Mouse (Mus musculus) ES-Bruce4 (cell line): ENCODE measurements around the gene Rraga. TPM values are rescaled to one million over a fixed set of nuclear protein-coding genes. Genes with fewer than 3 reads are reported as not detected.

Experiments
- H3K27ac ChIP-seq: 2 replicates; pipeline ENCODE4 v1.5.1; 2012; ENCODE audit warnings: low read length, inconsistent platforms; ENCODE audit not compliant: insufficient read depth
- H3K27me3 ChIP-seq: 2 replicates; pipeline ENCODE4 v1.6.1; 2012; ENCODE audit warnings: mild to moderate bottlenecking, low read length, inconsistent platforms; ENCODE audit not compliant: control insufficient read depth, poor library complexity, insufficient read depth, severe bottlenecking
- H3K36me3 ChIP-seq: 2 replicates; pipeline ENCODE4 v1.6.1; 2012; ENCODE audit warnings: inconsistent platforms, mild to moderate bottlenecking, low read length, moderate library complexity; ENCODE audit not compliant: control insufficient read depth, poor library complexity, insufficient read depth, severe bottlenecking
- H3K4me1 ChIP-seq: one replicate; pipeline ENCODE4 v1.8.1; 2011; ENCODE audit warnings: low read length; ENCODE audit not compliant: control insufficient read depth, insufficient read depth
- H3K4me3 ChIP-seq: 2 replicates; pipeline ENCODE4 v1.5.1; 2011; ENCODE audit warnings: low read depth, mild to moderate bottlenecking, low read length
- H3K9ac ChIP-seq: 2 replicates; pipeline ENCODE4 v1.6.1; 2012; ENCODE audit warnings: low read depth, mild to moderate bottlenecking, inconsistent platforms; ENCODE audit not compliant: poor library complexity, severe bottlenecking
- H3K9me3 ChIP-seq: replicated peaks from 2 replicates; pipeline ENCODE4 v1.6.1; 2012; ENCODE audit warnings: mild to moderate bottlenecking, low read length, inconsistent platforms; ENCODE audit not compliant: control insufficient read depth, poor library complexity, insufficient read depth, severe bottlenecking
- CTCF ChIP-seq: IDR thresholded peaks from one replicate; pipeline ENCODE4 v1.8.1; 2011; ENCODE audit warnings: low read depth, low read length
- EP300 ChIP-seq: IDR thresholded peaks from 2 replicates; pipeline ENCODE4 v1.6.1; 2011; ENCODE audit warnings: low read depth, low read length; ENCODE audit not compliant: insufficient read depth
- POLR2A ChIP-seq: IDR thresholded peaks from one replicate; pipeline ENCODE4 v1.8.1; 2011; ENCODE audit warnings: low read length; ENCODE audit not compliant: insufficient read depth
- polyA plus RNA-seq: library from polyadenylated mRNA; stranded (reverse); fragments of >200 nt; gene quantifications from 2 replicates; pipeline ENCODE4 v1.2.4, GENCODE M21; 2011; ENCODE audit warnings: low read depth; ENCODE audit not compliant: missing spikeins, insufficient read depth, insufficient read length

Gene Rraga
- polyA plus RNA-seq, 1 experiment: 112 TPM

DNA sequence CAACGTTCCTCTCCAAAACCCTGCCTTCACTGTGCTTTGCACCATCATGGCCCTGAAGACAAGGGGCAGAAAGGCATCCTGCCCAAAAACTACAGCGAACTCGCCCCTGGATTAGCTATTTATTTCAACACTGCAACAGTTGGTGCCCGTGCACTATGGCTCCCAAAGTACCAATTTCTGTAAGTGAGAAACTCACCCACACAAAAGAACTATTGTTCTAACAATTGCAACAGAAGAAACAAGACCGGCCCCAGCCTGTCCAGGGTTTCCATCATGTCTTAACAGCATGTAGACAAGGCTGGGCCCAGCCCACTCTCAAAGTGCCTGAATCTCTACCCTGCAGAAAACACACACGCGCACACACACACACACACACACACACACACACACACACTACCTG is 18.1 kb upstream of the Rraga start:
- TF ChIP-seq POLR2A (no peak), EP300 (no peak), CTCF (no peak)
- H3K9ac ChIP-seq: no peak overlapping the region
- H3K9me3 ChIP-seq: no peaks in the 10 kb centered on the region
- no peak overlapping the region for H3K27ac ChIP-seq
- no peaks in the 10 kb centered on the region for H3K27me3 ChIP-seq
- H3K36me3 ChIP-seq: no peaks in the 10 kb centered on the region
- no peaks in the 10 kb centered on the region for H3K4me1 ChIP-seq
- no peak overlapping the region for H3K4me3 ChIP-seq

DNA sequence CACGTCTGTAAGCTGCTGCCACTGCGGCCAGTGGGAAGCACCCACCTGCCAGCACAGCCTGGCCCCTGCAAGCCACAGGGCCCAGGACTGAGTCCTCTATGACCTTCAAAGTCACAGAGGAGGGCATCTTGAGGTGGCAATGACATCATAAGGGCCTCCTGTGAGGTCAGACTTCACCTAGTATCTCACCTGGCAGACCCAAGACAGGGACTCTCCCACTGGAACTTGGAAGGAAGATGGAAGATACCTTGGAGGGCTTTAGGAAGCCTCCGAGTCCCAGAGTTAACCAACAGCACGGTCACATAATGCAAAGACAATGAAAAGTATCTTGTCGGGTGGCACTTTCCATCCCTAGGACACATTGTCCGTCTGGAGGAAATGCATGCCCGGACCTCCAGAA is 17.2 kb upstream of the Rraga start, which contains the start of gene Saxo1:
Gene Saxo1, minus strand, starts transcription at position 101 of the 400 bp plus-strand sequence.
- no peak within 1 kb of the TSS for H3K4me3 ChIP-seq
- H3K27me3 ChIP-seq: no peaks in the 10 kb centered on the region
- TF ChIP-seq EP300 (no peak), CTCF (no peak), POLR2A (no peak)
- H3K36me3 ChIP-seq: no peaks in the 10 kb centered on the region
- H3K4me1 ChIP-seq: no peaks in the 10 kb centered on the region
- H3K27ac ChIP-seq: no peak within 1 kb of the TSS
- H3K9me3 ChIP-seq: no peaks in the 10 kb centered on the region
- H3K9ac ChIP-seq: no peak within 1 kb of the TSS

DNA sequence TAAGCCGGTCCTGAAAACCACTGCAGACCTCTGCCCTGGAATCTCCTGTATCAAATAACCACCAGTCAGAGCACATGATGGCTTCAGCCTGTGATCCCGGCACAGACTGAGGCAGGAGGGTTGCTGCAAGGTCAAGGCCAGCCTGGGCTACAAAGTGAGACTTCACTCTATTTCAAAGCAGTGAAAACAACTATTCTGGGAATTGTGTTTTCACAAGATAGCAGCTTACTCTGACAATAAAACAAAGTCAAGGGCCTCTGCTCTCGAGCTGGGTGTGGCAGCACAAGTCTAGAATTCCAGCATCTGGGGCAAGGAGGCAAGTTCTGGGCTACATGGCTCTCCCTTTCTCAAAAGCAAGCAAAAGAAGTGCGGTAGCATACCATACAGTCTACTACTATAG is 16.5 kb upstream of the Rraga start:
- no peaks in the 10 kb centered on the region for H3K9me3 ChIP-seq
- H3K27ac ChIP-seq: no peak overlapping the region
- no peak overlapping the region for H3K4me3 ChIP-seq
- TF ChIP-seq EP300 (no peak), POLR2A (no peak), CTCF (no peak)
- H3K4me1 ChIP-seq: no peaks in the 10 kb centered on the region
- no peaks in the 10 kb centered on the region for H3K27me3 ChIP-seq
- no peaks in the 10 kb centered on the region for H3K36me3 ChIP-seq
- no peak overlapping the region for H3K9ac ChIP-seq

DNA sequence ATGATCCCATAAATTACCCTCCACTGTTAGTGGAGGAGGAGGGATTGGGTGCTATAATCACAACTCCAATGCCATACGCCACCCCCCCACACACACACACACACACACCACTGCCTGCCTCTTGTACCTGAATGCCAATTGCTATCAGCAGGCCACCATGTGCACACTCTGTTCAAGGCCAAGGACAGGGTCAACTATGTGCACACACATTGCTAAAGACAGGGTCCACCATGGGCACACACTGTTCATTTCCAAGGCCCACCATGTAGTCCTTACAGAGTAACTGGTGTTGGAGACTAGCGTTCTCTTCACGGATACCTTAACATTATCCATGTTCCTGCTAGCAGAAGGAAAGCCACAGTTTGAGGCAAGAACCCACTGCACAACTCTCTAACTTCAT is 14.4 kb upstream of the Rraga start:
- no peaks in the 10 kb centered on the region for H3K36me3 ChIP-seq

GRCm38 (mm10) chr4:86574939-86575282 is 557 bp upstream of the Rraga start:
- Histone ChIP-seq H3K27ac (peak overlapping the region; percentile 95), H3K9me3 (no peaks in the 10 kb centered on the region), H3K9ac (peak overlapping the region; percentile 81), H3K4me3 (peak overlapping the region; percentile 90), H3K4me1 (no peaks in the 10 kb centered on the region), H3K27me3 (no peaks in the 10 kb centered on the region), H3K36me3 (peaks cover 3% of the 10 kb centered on the region; the same call in 1 of the 2 replicates)
- no peak for TF ChIP-seq CTCF
- TF ChIP-seq EP300: no peak
- TF ChIP-seq POLR2A: no peak

More for the DNA sequence above, 14.4 kb upstream of the Rraga start:
- TF ChIP-seq CTCF (no peak), EP300 (no peak), POLR2A (no peak)
- Histone ChIP-seq H3K27ac (no peak overlapping the region), H3K9me3 (no peaks in the 10 kb centered on the region), H3K9ac (no peak overlapping the region), H3K27me3 (no peaks in the 10 kb centered on the region), H3K4me3 (no peak overlapping the region), H3K4me1 (no peaks in the 10 kb centered on the region)

GRCm38 (mm10) chr4:86576120-86576541 is 663 bp downstream of the Rraga start:
- H3K27ac ChIP-seq: peak overlapping the region; percentile 73
- H3K9me3 ChIP-seq: no peaks in the 10 kb centered on the region
- H3K4me3 ChIP-seq: peak overlapping the region; percentile 90
- TF ChIP-seq EP300 (no peak), POLR2A (no peak), CTCF (no peak)
- H3K4me1 ChIP-seq: no peaks in the 10 kb centered on the region
- H3K9ac ChIP-seq: peak overlapping the region; percentile 81
- peaks cover 11% of the 10 kb centered on the region for H3K36me3 ChIP-seq
- no peaks in the 10 kb centered on the region for H3K27me3 ChIP-seq
